Mouse (Mus musculus) embryonic facial prominence, embryonic 13.5 days (tissue): ENCODE results near the gene Dctn2. TPM values are rescaled to one million over a fixed set of nuclear protein-coding genes. Genes with fewer than 3 reads are reported as not detected.

Experiments
- ATAC-seq: fragments of 200-750 bp; cut with Nextera tagmentation; 2 replicates; pipeline ENCODE4 v1.8.0; 2017; ENCODE audit warnings: low read depth; ENCODE audit not compliant: insufficient number of reproducible peaks, insufficient read depth, low FRiP score, low TSS enrichment
- H3K27ac ChIP-seq: fragments of 300-500 bp; sonication (generic); 2 replicates; pipeline ENCODE4 v1.5.1; 2015; ENCODE audit warnings: moderate library complexity, mild to moderate bottlenecking, inconsistent platforms
- H3K27me3 ChIP-seq: fragments of 300-500 bp; sonication (generic); 2 replicates; pipeline ENCODE4 v1.6.1; 2015; ENCODE audit warnings: mild to moderate bottlenecking, inconsistent platforms
- H3K36me3 ChIP-seq: fragments of 300-500 bp; sonication (generic); 2 replicates; pipeline ENCODE4 v1.6.1; 2015; ENCODE audit warnings: mild to moderate bottlenecking, inconsistent platforms
- H3K4me1 ChIP-seq: fragments of 300-500 bp; sonication (generic); 2 replicates; pipeline ENCODE4 v1.6.1; 2015; ENCODE audit warnings: inconsistent platforms
- H3K4me2 ChIP-seq: fragments of 300-500 bp; sonication (generic); 2 replicates; pipeline ENCODE4 v1.6.1; 2015; ENCODE audit warnings: moderate library complexity, mild to moderate bottlenecking, inconsistent platforms
- H3K4me3 ChIP-seq: fragments of 300-500 bp; sonication (generic); 2 replicates; pipeline ENCODE4 v1.5.1; 2015; ENCODE audit warnings: mild to moderate bottlenecking, inconsistent platforms
- H3K9ac ChIP-seq: fragments of 300-500 bp; sonication (generic); 2 replicates; pipeline ENCODE4 v1.6.1; 2015; ENCODE audit warnings: mild to moderate bottlenecking, inconsistent platforms
- H3K9me3 ChIP-seq: fragments of 300-500 bp; sonication (generic); 2 replicates; pipeline ENCODE4 v1.6.1; 2016; ENCODE audit warnings: inconsistent platforms
- WGBS: fragments of 180-500 bp; shearing (Covaris S2); methylation state at CpG from one replicate; pipeline ENCODE4 v1.1.7; 2015; ENCODE audit warnings: mixed read lengths; 5-methylcytosine and 5-hydroxymethylcytosine counted together
- polyA plus RNA-seq: library from polyadenylated mRNA; unstranded; fragments of >200 nt; fragmentation: Nextera tagmentation; extraction: Ambion mirVana; gene quantifications from 2 replicates; pipeline ENCODE4 v1.2.1, GENCODE M21; 2015

Gene Dctn2
- polyA plus RNA-seq, 1 experiment from 2014 or later, result 199 TPM

DNA sequence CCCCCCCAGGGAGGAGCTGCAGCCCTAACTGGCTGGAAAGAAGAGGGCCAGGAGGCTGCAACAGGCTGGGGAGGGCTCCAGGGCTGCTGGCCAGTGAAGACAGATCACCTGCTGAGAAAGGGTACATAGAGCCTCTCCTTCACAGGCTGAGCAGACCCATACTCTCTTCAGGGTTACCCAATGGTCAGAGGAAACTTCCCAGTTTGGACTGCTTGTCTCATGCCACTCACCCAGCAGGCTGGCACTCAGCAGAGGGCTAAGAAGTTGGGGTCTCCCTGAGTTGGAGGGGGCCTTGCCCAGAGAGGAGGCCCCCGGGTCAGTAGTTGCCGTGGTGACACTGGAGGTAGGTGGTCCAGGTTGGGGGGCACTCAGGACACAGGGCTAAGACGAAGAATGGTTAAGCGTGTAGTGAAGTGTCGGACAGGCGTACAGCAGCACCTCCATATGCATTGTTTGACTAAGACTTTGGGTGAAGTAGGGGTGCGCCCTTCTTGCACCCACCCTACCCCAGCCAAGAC lies 18.0 kb downstream of the Dctn2 start:
- peaks cover 83% of the 10 kb centered on the region for H3K36me3 ChIP-seq
- no peaks in the 10 kb centered on the region for H3K27me3 ChIP-seq
- no peak overlapping the region for H3K9ac ChIP-seq
- WGBS, result 89% methylated on average over 7 of the region's 7 CpGs
- H3K4me3 ChIP-seq, result no peak overlapping the region
- H3K27ac ChIP-seq, result peak overlapping the region; percentile 45; the same call in 1 of the 2 replicates
- no peaks in the 10 kb centered on the region for H3K9me3 ChIP-seq
- H3K4me1 ChIP-seq, result peaks cover 44% of the 10 kb centered on the region
- no peak for ATAC-seq
- no peak overlapping the region for H3K4me2 ChIP-seq

GRCm38 (mm10) chr10:127284724-127285500 lies 18.7 kb downstream of the Dctn2 start:
- no peaks in the 10 kb centered on the region for H3K27me3 ChIP-seq
- no peak overlapping the region for H3K4me3 ChIP-seq
- no peaks in the 10 kb centered on the region for H3K9me3 ChIP-seq
- H3K36me3 ChIP-seq, result peaks cover 75% of the 10 kb centered on the region
- peak overlapping the region; percentile 45 for H3K27ac ChIP-seq
- no peak for ATAC-seq
- peaks cover 51% of the 10 kb centered on the region for H3K4me1 ChIP-seq
- 0 out of 2 replicates have a peak overlapping the region, but pooled peaks have one; percentile 3 for H3K4me2 ChIP-seq
- WGBS, result 65% methylated on average over 11 of the region's 11 CpGs
- peak overlapping the region; percentile 58 for H3K9ac ChIP-seq

- peak overlapping the region; percentile 89; the same call in 1 of the 2 replicates for H3K4me2 ChIP-seq
- no peak overlapping the region for H3K27ac ChIP-seq
- peaks cover 68% of the 10 kb centered on the region for H3K36me3 ChIP-seq
- no peaks in the 10 kb centered on the region for H3K9me3 ChIP-seq
- peak overlapping the region; percentile 70; the same call in 1 of the 2 replicates for H3K4me3 ChIP-seq
- peak overlapping the region; percentile 58 for H3K9ac ChIP-seq
- WGBS, result 67% methylated on average over 13 of the region's 13 CpGs
- no peaks in the 10 kb centered on the region for H3K27me3 ChIP-seq
- ATAC-seq, result no peak
- H3K4me1 ChIP-seq, result peaks cover 53% of the 10 kb centered on the region
Measured at GRCm38 (mm10) chr10:127285644-127286043, 19.5 kb downstream of the Dctn2 start.

GRCm38 (mm10) chr10:127286194-127286593 lies 20.0 kb downstream of the Dctn2 start:
- Histone ChIP-seq H3K9me3 (no peaks in the 10 kb centered on the region), H3K27ac (no peak overlapping the region), H3K27me3 (no peaks in the 10 kb centered on the region), H3K4me2 (peak overlapping the region; percentile 89), H3K36me3 (peaks cover 63% of the 10 kb centered on the region), H3K9ac (peak overlapping the region; percentile 58; the same call in 1 of the 2 replicates), H3K4me3 (peak overlapping the region; percentile 70; the same call in 1 of the 2 replicates), H3K4me1 (peaks cover 53% of the 10 kb centered on the region)
- ATAC-seq, result no peak
- 78% methylated on average over 7 of the region's 7 CpGs for WGBS

DNA sequence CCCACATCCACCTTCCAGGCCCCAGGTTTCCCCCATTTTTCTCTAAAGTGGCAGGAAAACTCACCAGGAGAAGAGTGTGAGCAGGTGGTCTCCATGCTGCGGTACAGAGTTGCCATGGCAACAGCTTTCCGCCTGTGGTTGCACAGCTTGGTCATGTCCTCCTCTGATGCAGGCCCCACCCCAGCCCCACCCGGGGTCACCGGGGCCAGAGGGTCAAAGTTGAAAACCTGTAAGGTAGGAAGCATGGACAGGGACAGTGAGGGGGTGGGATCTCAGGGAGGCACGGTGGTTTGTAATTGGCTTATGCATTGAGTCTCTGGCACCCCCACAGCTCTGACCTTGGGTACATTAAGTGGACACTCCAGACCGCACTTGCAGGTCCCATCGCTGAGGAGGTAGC lies 20.6 kb downstream of the Dctn2 start:
- H3K9ac ChIP-seq, result peak overlapping the region; percentile 84; the same call in 1 of the 2 replicates
- H3K4me2 ChIP-seq, result peak overlapping the region; percentile 89
- no peak overlapping the region for H3K27ac ChIP-seq
- no peaks in the 10 kb centered on the region for H3K9me3 ChIP-seq
- H3K27me3 ChIP-seq, result no peaks in the 10 kb centered on the region
- ATAC-seq, result no peak
- peak overlapping the region; percentile 70; the same call in 1 of the 2 replicates for H3K4me3 ChIP-seq
- H3K36me3 ChIP-seq, result peaks cover 57% of the 10 kb centered on the region
- 66% methylated on average over 7 of the region's 7 CpGs for WGBS
- peaks cover 58% of the 10 kb centered on the region for H3K4me1 ChIP-seq

- Histone ChIP-seq H3K4me1 (peaks cover 65% of the 10 kb centered on the region), H3K4me3 (peak overlapping the region; percentile 70), H3K9me3 (no peaks in the 10 kb centered on the region), H3K27ac (peak overlapping the region; percentile 97), H3K4me2 (peak overlapping the region; percentile 89), H3K36me3 (peaks cover 51% of the 10 kb centered on the region), H3K9ac (peak overlapping the region; percentile 84), H3K27me3 (no peaks in the 10 kb centered on the region)
- no peak for ATAC-seq
- WGBS, result 80% methylated on average over 15 of the region's 15 CpGs
Measured at GRCm38 (mm10) chr10:127287271-127287935, 21.2 kb downstream of the Dctn2 start.

DNA sequence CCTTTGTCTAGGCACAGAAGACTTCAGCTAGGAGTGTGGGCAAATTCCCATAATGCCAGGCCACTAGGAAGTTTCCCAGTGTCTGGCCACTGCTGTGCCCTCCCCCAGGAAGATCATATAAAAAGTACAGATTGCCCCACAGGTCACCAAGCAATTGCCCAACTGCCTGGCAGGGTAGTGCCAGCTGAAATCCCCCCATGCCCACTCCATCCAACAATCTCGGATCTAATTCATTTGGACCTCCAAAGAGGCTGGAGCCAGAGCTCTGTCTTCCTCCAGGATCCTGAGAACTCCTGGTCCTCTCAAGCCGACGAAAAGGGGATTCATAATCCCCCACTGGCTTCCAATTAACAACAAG lies 21.7 kb downstream of the Dctn2 start:
- H3K27me3 ChIP-seq, result no peaks in the 10 kb centered on the region
- peak overlapping the region; percentile 89 for H3K4me2 ChIP-seq
- no peak for ATAC-seq
- H3K9me3 ChIP-seq, result no peaks in the 10 kb centered on the region
- peaks cover 47% of the 10 kb centered on the region for H3K36me3 ChIP-seq
- H3K27ac ChIP-seq, result peak overlapping the region; percentile 97
- peak overlapping the region; percentile 70 for H3K4me3 ChIP-seq
- peak overlapping the region; percentile 84 for H3K9ac ChIP-seq
- 1% methylated on average over 3 of the region's 3 CpGs for WGBS
- peaks cover 70% of the 10 kb centered on the region for H3K4me1 ChIP-seq

- under 1% methylated on average over 22 of the region's 28 CpGs for WGBS
Measured at GRCm38 (mm10) chr10:127288328-127288799, 22.2 kb downstream of the Dctn2 start.

DNA sequence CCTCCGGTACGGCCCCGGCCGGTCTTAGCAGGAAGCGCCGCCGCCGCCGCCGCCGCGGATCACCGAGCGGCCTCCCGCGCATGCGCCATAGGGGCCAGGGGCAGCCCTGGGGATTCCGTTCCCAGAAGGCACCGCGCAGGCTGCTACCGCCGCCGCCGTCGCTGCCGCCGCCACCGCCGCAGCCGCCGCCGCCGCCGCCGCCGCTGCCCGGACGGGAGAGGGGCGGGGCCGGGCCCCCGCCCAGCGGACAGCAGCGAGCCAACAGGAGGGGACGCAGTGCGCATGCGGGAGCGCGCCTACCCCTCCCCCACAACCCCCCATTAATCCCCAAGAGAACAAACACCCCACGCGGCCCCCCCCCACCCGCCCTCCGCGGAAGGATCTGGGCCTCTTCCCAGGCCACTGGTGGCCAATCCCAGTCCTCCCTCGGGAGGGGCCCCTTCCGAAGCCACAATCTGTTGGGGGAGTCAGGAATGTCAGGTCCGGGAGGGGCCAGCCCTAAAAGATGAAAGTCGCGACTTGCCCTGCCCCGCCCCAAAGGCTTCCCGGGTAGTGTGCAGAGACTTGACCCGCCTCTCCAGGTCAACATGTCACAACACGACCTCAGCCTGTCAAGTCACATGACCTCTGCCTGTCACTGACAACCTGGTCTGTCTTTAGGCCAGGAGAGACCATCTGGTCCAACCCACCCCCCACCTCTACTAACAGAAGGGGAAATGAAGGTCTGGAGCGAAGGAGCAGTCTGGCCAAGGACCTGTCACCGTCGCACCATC lies 22.8 kb downstream of the Dctn2 start, which contains the start of gene Mbd6:
Gene Mbd6 (minus strand): TSS at position 219 of the 773 bp plus-strand sequence.
- peaks cover 46% of the 10 kb centered on the region for H3K36me3 ChIP-seq
- no peaks in the 10 kb centered on the region for H3K27me3 ChIP-seq
- H3K4me2 ChIP-seq, result peak within 1 kb of the TSS; percentile 89
- WGBS, result under 1% methylated on average over 47 of the region's 65 CpGs
- no peaks in the 10 kb centered on the region for H3K9me3 ChIP-seq
- H3K27ac ChIP-seq, result peak within 1 kb of the TSS; percentile 97
- ATAC-seq, result peak; percentile 10; the same call in 1 of the 2 replicates
- H3K4me1 ChIP-seq, result peaks cover 76% of the 10 kb centered on the region
- H3K9ac ChIP-seq, result peak within 1 kb of the TSS; percentile 84
- peak within 1 kb of the TSS; percentile 70 for H3K4me3 ChIP-seq

More at GRCm38 (mm10) chr10:127288328-127288799, 22.2 kb downstream of the Dctn2 start:
- H3K4me2 ChIP-seq, result peak overlapping the region; percentile 89
- H3K9ac ChIP-seq, result peak overlapping the region; percentile 84
- H3K27ac ChIP-seq, result peak overlapping the region; percentile 97
- no peaks in the 10 kb centered on the region for H3K27me3 ChIP-seq
- H3K4me3 ChIP-seq, result peak overlapping the region; percentile 70
- peaks cover 74% of the 10 kb centered on the region for H3K4me1 ChIP-seq
- H3K36me3 ChIP-seq, result peaks cover 47% of the 10 kb centered on the region
- ATAC-seq, result peak; percentile 35
- H3K9me3 ChIP-seq, result no peaks in the 10 kb centered on the region

GRCm38 (mm10) chr10:127289573-127290191 lies 23.5 kb downstream of the Dctn2 start:
- no peak for ATAC-seq
- peaks cover 46% of the 10 kb centered on the region for H3K36me3 ChIP-seq

More at GRCm38 (mm10) chr10:127289573-127290191, 23.5 kb downstream of the Dctn2 start:
- H3K27me3 ChIP-seq, result no peaks in the 10 kb centered on the region
- H3K9me3 ChIP-seq, result no peaks in the 10 kb centered on the region
- H3K9ac ChIP-seq, result peak overlapping the region; percentile 84
- peaks cover 69% of the 10 kb centered on the region for H3K4me1 ChIP-seq
- H3K4me2 ChIP-seq, result peak overlapping the region; percentile 89
- H3K4me3 ChIP-seq, result peak overlapping the region; percentile 70
- peak overlapping the region; percentile 97 for H3K27ac ChIP-seq
- 3% methylated on average over 15 of the region's 15 CpGs for WGBS
